ENCODE assay signal across 8 mouse cellular contexts in the genomic region with DNA sequence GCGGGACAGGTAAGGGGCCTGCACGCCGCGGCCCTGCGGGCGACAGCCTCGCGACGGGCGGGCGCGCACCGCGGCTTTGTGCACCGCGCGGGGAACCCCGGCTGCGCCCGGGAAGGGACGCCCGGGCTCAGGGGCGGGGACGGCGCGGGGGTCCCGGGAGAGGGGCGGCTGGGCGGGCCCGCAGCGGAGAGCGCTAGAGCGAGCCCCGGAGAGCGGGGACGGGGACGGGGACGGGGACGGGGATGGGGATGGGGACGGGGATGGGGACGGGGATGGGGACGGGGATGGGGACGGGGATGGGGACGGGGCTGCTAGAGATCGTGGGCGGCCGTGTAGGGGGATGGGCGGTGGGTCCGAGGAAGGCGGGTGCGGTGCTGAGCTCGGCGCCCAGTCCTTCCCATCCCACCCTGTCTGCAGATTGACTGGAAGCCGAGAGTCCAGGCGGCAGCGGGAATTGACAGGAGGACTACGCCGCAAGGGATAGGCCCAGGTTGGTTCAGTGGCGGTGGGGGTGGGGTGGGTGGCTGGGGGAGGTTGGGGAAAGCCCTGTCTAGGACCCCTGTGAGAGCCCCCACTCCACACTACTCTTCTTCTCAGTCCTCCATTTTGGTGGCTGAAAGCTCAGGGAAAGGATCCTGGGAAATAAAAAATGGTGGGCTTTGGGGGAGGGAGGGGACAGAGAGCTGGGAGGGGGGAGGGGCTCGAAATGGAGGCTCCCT. TPM values are rescaled to one million over a fixed set of nuclear protein-coding genes. Genes with fewer than 3 reads are reported as not detected.
DNase-seq lines count a peak whose midpoint lies in the region; ATAC-seq lines count a peak whose summit lies in the region.
"Not testable (repeated sequence)": the region's sequence is repeated elsewhere in the genome, so short reads cannot be mapped to it uniquely, and the experiment has no call there.
"Had no signal": no experiment of that assay in that cellular context is flagged by ENCODE, and none has a peak within 500 bp of the region (broad histone marks: within the 10 kb centered on the region; RNA-seq: fewer than 3 reads in every experiment).

No protein-coding gene starts in this region.

- 0% methylated on average over 1 of the region's 60 CpGs for WGBS in intestine, embryonic 14.5 days
- 15% methylated on average over 6 of the region's 60 CpGs for WGBS in limb, embryonic 13.5 days
- WGBS in midbrain, embryonic 10.5 days, result 36% methylated on average over 7 of the region's 60 CpGs

- peak overlapping the region; percentile 44 for H3K4me2 ChIP-seq in intestine, embryonic 14.5 days (ENCODE audit: low read length)
- peak overlapping the region; percentile 58 for H3K4me2 ChIP-seq in limb, embryonic 13.5 days (replicated peaks)

- not testable (repeated sequence) for H3K27me3 ChIP-seq in intestine, embryonic 14.5 days (replicated peaks; ENCODE audit: control insufficient read depth, insufficient read depth, low read length); limb, embryonic 13.5 days; midbrain, embryonic 10.5 days (ENCODE audit: low read depth, poor library complexity, severe bottlenecking)

- not testable (repeated sequence) for H3K9me3 ChIP-seq in intestine, embryonic 14.5 days (ENCODE audit: control insufficient read depth, low read length); limb, embryonic 13.5 days; midbrain, embryonic 10.5 days (replicated peaks)

- peak; percentile 13 for DNase-seq in adrenal gland, adult 2 months
- DNase-seq in embryo, embryonic 11 days, result peak; percentile 59
- DNase-seq in intestine, embryonic 14.5 days (ENCODE audit: low spot score), result not testable (repeated sequence)
- peak; percentile 22 for DNase-seq in midbrain, embryonic 10.5 days (ENCODE audit: low spot score)
- DNase-seq in right cerebral cortex, postnatal 14 days, result peak; percentile 21

- not testable (repeated sequence) for H3K27ac ChIP-seq in intestine, embryonic 14.5 days (ENCODE audit: low read depth); limb, embryonic 13.5 days
- H3K27ac ChIP-seq in midbrain, embryonic 10.5 days (replicated peaks), result peak overlapping the region; percentile 85

- peak overlapping the region; percentile 41 for H3K4me3 ChIP-seq in intestine, embryonic 14.5 days (ENCODE audit: low read depth, low read length)
- peak overlapping the region; percentile 48 for H3K4me3 ChIP-seq in limb, embryonic 13.5 days
- H3K4me3 ChIP-seq in midbrain, embryonic 10.5 days, result peak overlapping the region; percentile 58

- ATAC-seq in frontal cortex, adult (ENCODE audit: low TSS enrichment), result 0 out of 2 replicates have a peak, but pooled peaks have one; percentile 13
- ATAC-seq in intestine, embryonic 14.5 days (replicated peaks; ENCODE audit: low FRiP score, low TSS enrichment, low read depth), result peak; percentile 66
- peak; percentile 51; the same call in 1 of the 2 replicates for ATAC-seq in limb, embryonic 13.5 days (ENCODE audit: low FRiP score, low read depth)

- not testable (repeated sequence) for H3K36me3 ChIP-seq in intestine, embryonic 14.5 days (ENCODE audit: control insufficient read depth, insufficient read depth, low read length); limb, embryonic 13.5 days
- peaks cover 14% of the 10 kb centered on the region for H3K36me3 ChIP-seq in midbrain, embryonic 10.5 days

- H3K4me1 ChIP-seq in intestine, embryonic 14.5 days (replicated peaks; ENCODE audit: control insufficient read depth, insufficient read depth, low read length), result not testable (repeated sequence)
- H3K4me1 ChIP-seq in limb, embryonic 13.5 days, result peaks cover 12% of the 10 kb centered on the region; the same call in 1 of the 2 replicates
- H3K4me1 ChIP-seq in midbrain, embryonic 10.5 days, result peaks cover 26% of the 10 kb centered on the region

- peak overlapping the region; percentile 50 for H3K9ac ChIP-seq in intestine, embryonic 14.5 days (ENCODE audit: low read length)
- H3K9ac ChIP-seq in limb, embryonic 13.5 days, result peak overlapping the region; percentile 63

RNA-seq across cellular contexts. Expression of a gene that starts 0.5 kb away (rescaled TPM):
- total RNA-seq in adrenal gland, adult 2 months (2021), result 100 to 1,000 TPM in 1 of 2 experiments, 10 to 100 TPM in 1; 96.8 to 195 TPM
- polyA plus RNA-seq in adrenal gland, adult 2 months (2012; rRNA removed), result 24.3 and 34.2 TPM in 2 replicates
- polyA plus RNA-seq in intestine, embryonic 14.5 days (2014; fragmentation: Nextera tagmentation; extraction: Ambion mirVana), result 460 and 504 TPM in 2 replicates
- 543 and 554 TPM in 2 replicates for polyA plus RNA-seq in limb, embryonic 13.5 days (2015; fragmentation: Nextera tagmentation; extraction: Ambion mirVana)
- polyA plus RNA-seq in midbrain, embryonic 10.5 days (2016; fragmentation: Nextera tagmentation; extraction: Ambion mirVana), result 627 and 636 TPM in 2 replicates

RNA-seq across cellular contexts. Expression of a gene that starts 25.7 kb away (rescaled TPM):
- total RNA-seq in adrenal gland, adult 2 months (2021), result 100 to 1,000 TPM; 252 to 337 TPM
- polyA plus RNA-seq in adrenal gland, adult 2 months (2012; rRNA removed), result 4.4 and 7.1 TPM in 2 replicates
- polyA plus RNA-seq in intestine, embryonic 14.5 days (2014; fragmentation: Nextera tagmentation; extraction: Ambion mirVana), result 628 and 670 TPM in 2 replicates
- 709 and 736 TPM in 2 replicates for polyA plus RNA-seq in limb, embryonic 13.5 days (2015; fragmentation: Nextera tagmentation; extraction: Ambion mirVana)
- polyA plus RNA-seq in midbrain, embryonic 10.5 days (2016; fragmentation: Nextera tagmentation; extraction: Ambion mirVana), result 328 and 332 TPM in 2 replicates

RNA-seq across cellular contexts. Expression of a gene that starts 55.2 kb away (rescaled TPM):
- 10 to 100 TPM; 12.9 to 20.5 TPM for total RNA-seq in adrenal gland, adult 2 months (2021)
- 1.5 and 1.9 TPM in 2 replicates for polyA plus RNA-seq in adrenal gland, adult 2 months (2012; rRNA removed)
- 206 and 236 TPM in 2 replicates for polyA plus RNA-seq in intestine, embryonic 14.5 days (2014; fragmentation: Nextera tagmentation; extraction: Ambion mirVana)
- polyA plus RNA-seq in limb, embryonic 13.5 days (2015; fragmentation: Nextera tagmentation; extraction: Ambion mirVana), result 102 and 103 TPM in 2 replicates
- polyA plus RNA-seq in midbrain, embryonic 10.5 days (2016; fragmentation: Nextera tagmentation; extraction: Ambion mirVana), result 139 and 163 TPM in 2 replicates

RNA-seq across cellular contexts. Expression of a gene that starts 56.0 kb away (rescaled TPM):
- not detected for total RNA-seq in adrenal gland, adult 2 months (2021)
- polyA plus RNA-seq in adrenal gland, adult 2 months (2012; rRNA removed), result not detected in 2 replicates
- 0.31 and 0.49 TPM in 2 replicates for polyA plus RNA-seq in intestine, embryonic 14.5 days (2014; fragmentation: Nextera tagmentation; extraction: Ambion mirVana)
- polyA plus RNA-seq in limb, embryonic 13.5 days (2015; fragmentation: Nextera tagmentation; extraction: Ambion mirVana), result 49.4 and 53.9 TPM in 2 replicates
- polyA plus RNA-seq in midbrain, embryonic 10.5 days (2016; fragmentation: Nextera tagmentation; extraction: Ambion mirVana), result 0.70 TPM in 2 replicates
- total RNA-seq: adrenal gland, adult 18-20 months had no signal

Comparison
In these comparisons a context has a peak if more than half of its experiments do, and no peak if none do; other contexts are left out.
1. ATAC-seq: peak in every context shown above with its lines; median percentile 66 in intestine, embryonic 14.5 days; 51 in limb, embryonic 13.5 days; 13 in frontal cortex, adult.
2. RNA of a gene that starts 0.5 kb away (polyA plus RNA-seq): 627 to 636 TPM in midbrain, embryonic 10.5 days, 543 to 554 TPM in limb, embryonic 13.5 days and 460 to 504 TPM in intestine, embryonic 14.5 days; 24.3 to 34.2 TPM in adrenal gland, adult 2 months; every median in the first group is over 10 times any median in the second.
3. RNA of a gene that starts 25.7 kb away (polyA plus RNA-seq): 709 to 736 TPM in limb, embryonic 13.5 days, 628 to 670 TPM in intestine, embryonic 14.5 days and 328 to 332 TPM in midbrain, embryonic 10.5 days; 4.4 to 7.1 TPM in adrenal gland, adult 2 months; every median in the first group is over 10 times any median in the second.
4. RNA of a gene that starts 55.2 kb away (polyA plus RNA-seq): 206 to 236 TPM in intestine, embryonic 14.5 days, 139 to 163 TPM in midbrain, embryonic 10.5 days and 102 to 103 TPM in limb, embryonic 13.5 days; 1.5 to 1.9 TPM in adrenal gland, adult 2 months; every median in the first group is over 10 times any median in the second.
5. Peak in every context shown above with its lines, with median percentiles within 50 percentile points of each other: H3K4me3 ChIP-seq.